Mouse (Mus musculus) ES-E14 (cell line): ENCODE results near the gene Magi1. TPM values are rescaled to one million over a fixed set of nuclear protein-coding genes. Genes with fewer than 3 reads are reported as not detected.

Experiments used
- DNase-seq: peaks from one replicate; pipeline ENCODE4 v3.0.0-alpha.2; 2013; ENCODE audit warnings: low read depth, low spot score
- H3K27ac ChIP-seq: 2 replicates; pipeline ENCODE4 v1.5.1; 2012; ENCODE audit warnings: low read depth, mild to moderate bottlenecking, low read length, moderate library complexity, mixed read lengths; ENCODE audit not compliant: poor library complexity, insufficient read depth, severe bottlenecking
- H3K36me3 ChIP-seq: 2 replicates; pipeline ENCODE4 v1.6.1; 2012; ENCODE audit warnings: mild to moderate bottlenecking, low read length, moderate library complexity, mixed read lengths; ENCODE audit not compliant: control insufficient read depth, poor library complexity, insufficient read depth, severe bottlenecking
- H3K4me1 ChIP-seq, 2 experiments: fragments of 150-350 bp in 1 of 2; sonication (generic) in 1 of 2; 2 replicates each; pipeline ENCODE4 v1.6.1; 2012; ENCODE audit warnings: low read length in 2 of 2, mild to moderate bottlenecking in 1 of 2, mixed read lengths in 1 of 2; ENCODE audit not compliant: control insufficient read depth in 2 of 2, insufficient read depth in 2 of 2, poor library complexity in 1 of 2
- H3K4me3 ChIP-seq, 2 experiments: fragments of 150-350 bp in 1 of 2; sonication (generic) in 1 of 2; 2 replicates each; pipeline ENCODE4 v1.5.1; 2012; ENCODE audit warnings: low read length in 2 of 2, low read depth in 1 of 2, mild to moderate bottlenecking in 1 of 2, mixed read lengths in 1 of 2; ENCODE audit not compliant: insufficient read depth in 1 of 2, poor library complexity in 1 of 2, severe bottlenecking in 1 of 2
- H3K9ac ChIP-seq: 2 replicates; pipeline ENCODE4 v1.6.1; 2012; ENCODE audit warnings: low read depth, mild to moderate bottlenecking, low read length, mixed read lengths; ENCODE audit not compliant: poor library complexity, insufficient read depth, severe bottlenecking
- H3K9me3 ChIP-seq: fragments of 150-350 bp; sonication (generic); 2 replicates; pipeline ENCODE4 v1.6.1; 2012; ENCODE audit warnings: low read depth, mild to moderate bottlenecking, low read length; ENCODE audit not compliant: control insufficient read depth, insufficient read depth
- CHD2 ChIP-seq: IDR thresholded peaks from 2 replicates; pipeline ENCODE4 v1.6.1; 2014; ENCODE audit warnings: mild to moderate bottlenecking, low read depth, low read length, inconsistent platforms
- HCFC1 ChIP-seq: IDR thresholded peaks from 2 replicates; pipeline ENCODE4 v1.6.1; 2012; ENCODE audit warnings: low read length, inconsistent platforms, borderline replicate concordance; ENCODE audit not compliant: insufficient read depth
- MAFK ChIP-seq: IDR thresholded peaks from 2 replicates; pipeline ENCODE4 v1.6.1; 2014; ENCODE audit warnings: mild to moderate bottlenecking, low read depth, low read length, inconsistent platforms; ENCODE audit not compliant: insufficient read depth
- ZC3H11A ChIP-seq: IDR thresholded peaks from 2 replicates; pipeline ENCODE4 v1.6.1; 2012; ENCODE audit warnings: low read depth, mild to moderate bottlenecking, inconsistent platforms, low read length, borderline replicate concordance
- ZNF384 ChIP-seq: IDR thresholded peaks from 2 replicates; pipeline ENCODE4 v1.6.1; 2012; ENCODE audit warnings: low read depth, low read length, inconsistent platforms
- in situ Hi-C, 2 experiments: fragments of 600-800 bp; cut with MboI; formaldehyde crosslinking; loops; one replicate each; pipeline ENCODE4 v1.15.1; 2025; ENCODE audit warnings: low sequenced_read_pairs in 2 of 2, inconsistent platforms in 1 of 2; ENCODE audit not compliant: unreplicated experiment in 2 of 2
- total RNA-seq: library from RNA; depleted of rRNA; stranded (reverse); fragments of 300-350 nt; gene quantifications from 2 replicates; pipeline ENCODE4 v1.2.3, GENCODE M21; 2012

Magi1 gene
- total RNA-seq, 1 experiment, result 14.6 TPM

DNA sequence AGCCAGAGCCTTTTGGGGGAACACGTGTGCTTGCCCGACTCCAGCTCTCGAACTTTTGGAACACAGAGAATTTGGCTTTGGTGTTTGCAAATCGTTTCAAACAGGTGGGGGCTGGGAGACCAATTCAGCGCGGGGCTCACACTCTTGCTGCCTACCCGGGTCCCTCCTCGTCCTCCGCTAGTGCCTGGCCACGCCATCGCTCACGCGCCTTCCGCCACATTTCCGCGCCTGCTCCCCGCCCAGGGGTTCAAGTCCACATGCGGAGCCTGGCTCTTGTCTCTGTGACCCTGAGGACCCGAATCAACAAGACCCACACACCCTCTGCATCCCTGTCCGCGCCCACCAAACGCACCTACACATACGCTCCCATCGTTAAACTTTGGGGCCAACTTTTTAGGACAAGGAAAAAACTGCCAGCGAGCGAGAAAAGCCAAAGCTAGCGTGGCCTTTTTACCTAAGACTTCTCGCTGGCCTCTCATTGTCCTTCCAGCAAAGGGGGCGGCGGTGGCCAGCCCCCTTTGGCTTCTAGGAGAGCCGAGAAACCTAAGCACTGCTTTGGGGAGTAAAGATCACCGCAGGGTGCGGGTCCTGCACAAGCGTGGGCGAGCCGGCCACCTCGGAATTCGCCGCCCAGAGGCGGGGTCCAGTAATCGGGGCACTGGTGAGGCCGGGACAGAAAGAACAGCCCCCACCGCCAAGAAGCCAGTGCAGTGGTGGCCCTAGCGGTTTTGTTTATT is 540 bp upstream of the Magi1 start:
- Histone ChIP-seq H3K4me1 (no peaks in the 10 kb centered on the region; a peak in 1 of 4 replicates), H3K27ac (peak overlapping the region; percentile 41), H3K9me3 (no peaks in the 10 kb centered on the region), H3K36me3 (no peaks in the 10 kb centered on the region), H3K4me3 (peak overlapping the region; percentile 78 to 79), H3K9ac (peak overlapping the region; percentile 85)
- TF ChIP-seq ZC3H11A (no peak), CHD2 (no peak), HCFC1 (no peak), ZNF384 (no peak), MAFK (no peak)
- no peak for DNase-seq
- in situ Hi-C loops, result no loop called here

DNA sequence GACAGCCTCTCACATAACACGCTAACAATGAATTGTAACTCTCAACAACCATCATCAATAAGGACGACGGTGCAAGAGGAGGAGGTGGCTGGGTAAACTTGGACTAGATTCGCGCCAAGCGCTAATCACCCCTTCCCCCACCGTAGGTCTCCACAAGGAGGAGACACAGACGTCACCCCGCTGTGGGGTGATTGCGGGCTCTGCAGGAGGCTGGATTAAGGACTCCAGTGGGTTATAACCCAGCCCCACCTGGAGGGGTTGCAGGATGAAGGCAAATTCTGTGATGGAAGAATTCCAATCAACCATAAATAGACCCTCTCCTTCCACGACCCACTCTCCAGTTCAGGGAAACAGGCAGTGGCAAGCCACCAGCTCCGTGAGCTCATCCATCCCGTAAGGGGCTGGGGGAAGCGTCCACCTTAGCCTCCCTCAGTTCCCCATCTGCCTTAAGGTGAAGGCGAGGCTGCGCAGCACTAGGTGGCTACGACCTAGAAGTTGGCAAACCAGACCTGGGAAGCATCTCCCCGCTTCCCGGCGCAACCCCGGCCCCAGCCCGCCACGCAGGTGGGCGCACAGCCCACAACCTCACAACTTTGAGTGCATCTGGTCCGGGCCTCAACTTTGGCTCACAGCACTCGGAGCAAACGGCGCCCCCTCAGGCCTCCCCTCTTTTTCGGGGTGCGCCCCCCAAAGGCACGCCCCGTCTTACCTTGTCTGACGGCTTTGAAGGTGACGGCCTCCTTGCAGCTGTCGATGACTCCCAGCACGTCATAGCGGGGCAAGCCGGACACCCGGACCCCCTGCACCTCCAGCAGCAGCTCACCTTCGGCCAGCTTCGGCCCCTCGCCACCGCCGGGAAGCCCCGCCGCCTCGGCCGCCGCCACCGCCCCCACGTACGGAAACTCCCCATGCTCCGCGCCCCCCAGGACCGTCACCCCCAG is 1.1 kb downstream of the Magi1 start:
- no peaks in the 10 kb centered on the region for H3K9me3 ChIP-seq
- in situ Hi-C loops, result no loop called here
- H3K9ac ChIP-seq, result peak overlapping the region; percentile 83
- peak overlapping the region; percentile 88 to 89 for H3K4me3 ChIP-seq
- TF ChIP-seq MAFK (no peak), ZNF384 (no peak), CHD2 (no peak), HCFC1 (no peak), ZC3H11A (no peak)
- H3K4me1 ChIP-seq, result no peaks in the 10 kb centered on the region; a peak in 1 of 4 replicates
- DNase-seq, result no peak
- no peak overlapping the region for H3K27ac ChIP-seq
- H3K36me3 ChIP-seq, result no peaks in the 10 kb centered on the region

DNA sequence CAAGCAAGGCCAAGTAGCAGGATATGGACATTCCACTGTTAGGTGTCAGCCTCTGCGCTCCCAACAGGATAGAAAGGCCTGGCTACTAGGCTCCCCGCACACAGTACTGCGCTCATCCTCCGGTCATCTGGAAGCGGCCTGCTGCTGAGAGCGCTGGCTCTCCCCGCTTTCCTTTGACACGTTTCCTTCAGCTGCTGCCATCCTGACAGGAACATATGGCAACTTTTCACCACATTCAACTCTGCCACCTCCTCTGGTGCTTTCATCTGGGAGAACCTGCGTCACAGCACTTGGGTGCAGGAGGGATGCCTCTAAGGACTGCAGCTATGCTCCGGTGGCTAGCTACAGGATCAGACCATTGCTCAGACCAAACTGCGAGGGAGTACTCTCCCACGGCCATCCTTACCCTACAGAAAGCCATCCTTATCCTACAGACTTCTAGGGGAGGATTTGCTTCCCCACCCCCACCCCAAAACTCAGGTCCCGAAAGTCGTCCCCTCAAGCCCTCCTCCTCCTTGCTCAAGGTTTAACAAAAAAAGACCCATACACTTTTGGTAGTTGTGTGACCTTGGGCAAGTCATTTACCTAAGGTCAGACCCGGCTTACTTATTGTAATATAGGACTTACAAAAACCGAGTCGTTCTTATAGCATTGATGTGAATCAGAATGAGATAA is 2.0 kb downstream of the Magi1 start:
- H3K4me3 ChIP-seq, result peak overlapping the region; percentile 88 to 89
- no peak overlapping the region for H3K27ac ChIP-seq
- DNase-seq, result no peak
- in situ Hi-C loops, result no loop called here
- TF ChIP-seq CHD2 (no peak), MAFK (no peak), ZNF384 (no peak), HCFC1 (no peak), ZC3H11A (no peak)
- no peaks in the 10 kb centered on the region for H3K36me3 ChIP-seq
- 0 out of 2 replicates have a peak overlapping the region, but pooled peaks have one; percentile 9 for H3K9ac ChIP-seq
- no peaks in the 10 kb centered on the region for H3K9me3 ChIP-seq
- H3K4me1 ChIP-seq, result no peaks in the 10 kb centered on the region; a peak in 1 of 4 replicates

DNA sequence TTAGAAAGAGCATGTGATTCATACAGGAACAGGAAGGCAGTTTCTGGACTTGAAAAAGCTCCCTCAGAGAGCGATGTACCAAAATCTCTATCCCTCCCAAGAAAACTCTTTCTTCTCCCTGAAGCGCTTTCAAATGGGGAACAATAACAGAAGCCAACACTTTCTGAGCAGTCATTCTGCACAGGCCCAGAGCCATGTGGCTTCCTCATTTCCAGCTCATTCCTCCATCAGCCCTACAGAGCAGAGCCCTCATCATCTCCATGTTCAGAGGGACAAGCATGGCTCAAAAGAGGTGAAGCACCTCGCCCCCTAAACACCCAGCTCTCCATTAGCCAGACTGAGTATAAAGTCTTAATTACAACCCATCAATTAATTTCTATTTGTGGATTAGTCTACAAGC is 9.8 kb downstream of the Magi1 start:
- Histone ChIP-seq H3K27ac (no peak overlapping the region), H3K9ac (no peak overlapping the region), H3K4me1 (no peaks in the 10 kb centered on the region; a peak in 1 of 4 replicates), H3K36me3 (no peaks in the 10 kb centered on the region), H3K4me3 (no peak overlapping the region), H3K9me3 (no peaks in the 10 kb centered on the region)
- DNase-seq, result no peak
- in situ Hi-C loops, result no loop called here
- TF ChIP-seq HCFC1 (no peak), MAFK (no peak), ZNF384 (no peak), CHD2 (no peak), ZC3H11A (no peak)
